Mouse (Mus musculus) frontal cortex, postnatal 36 days (tissue): Measurements from ENCODE around the gene Tex22.

Experiments
- DNase-seq, 2 experiments: peaks; one replicate each; pipeline ENCODE4 v3.0.0; 2022; ENCODE audit warnings: low spot score in 2 of 2

Tex22 gene

GRCm38 (mm10) chr12:113074329-113075062, at the start of gene Tex22:
Gene Tex22 (plus strand): TSS chr12:113074502.
- DNase-seq, result peak; percentile 84 to 91

GRCm38 (mm10) chr12:113026557-113026956, 47.7 kb upstream of the Tex22 start:
- no peak for DNase-seq

- no peak for DNase-seq
Observed at GRCm38 (mm10) chr12:113027495-113027894, 46.8 kb upstream of the Tex22 start.

GRCm38 (mm10) chr12:113028067-113028466, 46.2 kb upstream of the Tex22 start:
- DNase-seq, result no peak

DNA sequence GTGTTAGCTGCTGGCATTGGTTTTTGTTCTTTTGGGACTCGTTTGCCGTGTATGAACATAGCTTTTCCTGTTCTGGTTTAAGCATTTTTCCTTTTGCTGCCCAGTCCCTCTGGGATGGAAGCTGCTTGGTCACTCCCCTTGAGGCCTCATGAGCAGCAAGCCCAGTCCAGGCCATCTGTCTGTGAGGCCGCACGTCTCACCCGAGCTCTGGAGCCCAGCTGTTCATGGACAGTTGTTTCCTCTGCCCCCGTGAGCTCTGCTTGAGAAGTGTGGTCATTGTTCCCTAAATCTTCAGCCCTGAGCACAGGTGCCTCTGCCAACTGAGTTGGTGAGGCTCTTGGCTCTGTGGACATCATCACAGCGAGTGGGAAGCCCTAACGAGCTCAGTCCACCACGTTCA, 45.4 kb upstream of the Tex22 start:
- no peak for DNase-seq

DNA sequence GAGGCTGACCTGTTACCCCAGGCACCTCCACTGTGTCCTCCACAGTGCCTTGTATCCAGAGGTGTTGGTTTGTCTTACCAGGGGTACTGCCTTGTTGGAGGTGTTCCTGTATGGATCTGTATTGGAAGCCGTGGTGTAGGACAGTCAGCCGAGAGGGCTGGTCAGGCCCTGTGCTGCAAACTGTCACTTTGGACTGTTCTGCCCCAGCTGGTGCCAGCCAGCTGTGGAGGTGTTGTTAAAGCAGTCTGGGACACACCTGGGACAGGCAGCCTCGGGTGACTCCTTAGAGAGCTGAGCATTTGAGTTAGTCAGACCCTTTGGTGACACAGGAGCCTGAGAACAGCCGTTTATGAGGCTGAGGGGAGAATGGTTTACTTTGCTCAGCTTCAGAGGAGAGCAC, 44.3 kb upstream of the Tex22 start:
- no peak for DNase-seq

DNA sequence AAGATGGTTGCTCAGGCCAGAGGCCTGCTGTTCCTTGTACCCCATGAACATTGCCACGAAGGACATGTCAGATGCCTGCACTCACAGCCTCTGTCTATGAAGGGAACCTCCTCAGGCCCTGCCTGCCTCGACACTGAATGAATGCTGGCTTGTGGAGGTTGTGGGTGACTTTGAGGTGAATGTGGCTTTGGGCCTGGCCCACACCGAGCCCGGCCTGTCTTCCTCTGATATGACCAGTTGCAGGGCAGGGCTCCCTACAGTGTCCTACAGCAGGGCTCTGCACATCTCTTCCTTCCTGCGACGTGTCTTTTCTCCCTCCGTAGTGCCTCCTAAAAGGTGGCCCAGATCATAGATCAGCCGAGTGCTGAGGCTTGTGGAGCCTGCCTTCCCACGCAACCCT, 43.3 kb upstream of the Tex22 start:
- no peak for DNase-seq

DNA sequence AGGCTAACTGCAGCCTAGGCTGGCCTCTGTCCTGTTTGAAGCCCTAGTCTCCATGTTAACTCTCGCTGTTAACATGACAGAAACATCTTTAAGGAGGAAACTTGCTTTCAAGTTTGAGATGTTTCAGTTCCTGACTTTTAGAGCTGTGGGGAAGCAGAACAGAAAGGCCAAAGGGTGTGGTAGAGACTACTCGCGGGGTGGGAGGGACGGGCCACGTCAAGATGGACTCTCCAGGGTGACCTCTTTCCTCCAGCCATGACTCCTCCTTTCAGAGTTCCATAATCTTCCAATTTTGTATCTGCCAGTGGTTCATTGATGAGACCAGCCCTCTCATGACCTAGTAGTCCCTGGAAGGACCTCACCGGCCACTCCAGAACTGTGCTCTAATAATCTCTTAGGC, 42.9 kb upstream of the Tex22 start:
- no peak for DNase-seq

DNA sequence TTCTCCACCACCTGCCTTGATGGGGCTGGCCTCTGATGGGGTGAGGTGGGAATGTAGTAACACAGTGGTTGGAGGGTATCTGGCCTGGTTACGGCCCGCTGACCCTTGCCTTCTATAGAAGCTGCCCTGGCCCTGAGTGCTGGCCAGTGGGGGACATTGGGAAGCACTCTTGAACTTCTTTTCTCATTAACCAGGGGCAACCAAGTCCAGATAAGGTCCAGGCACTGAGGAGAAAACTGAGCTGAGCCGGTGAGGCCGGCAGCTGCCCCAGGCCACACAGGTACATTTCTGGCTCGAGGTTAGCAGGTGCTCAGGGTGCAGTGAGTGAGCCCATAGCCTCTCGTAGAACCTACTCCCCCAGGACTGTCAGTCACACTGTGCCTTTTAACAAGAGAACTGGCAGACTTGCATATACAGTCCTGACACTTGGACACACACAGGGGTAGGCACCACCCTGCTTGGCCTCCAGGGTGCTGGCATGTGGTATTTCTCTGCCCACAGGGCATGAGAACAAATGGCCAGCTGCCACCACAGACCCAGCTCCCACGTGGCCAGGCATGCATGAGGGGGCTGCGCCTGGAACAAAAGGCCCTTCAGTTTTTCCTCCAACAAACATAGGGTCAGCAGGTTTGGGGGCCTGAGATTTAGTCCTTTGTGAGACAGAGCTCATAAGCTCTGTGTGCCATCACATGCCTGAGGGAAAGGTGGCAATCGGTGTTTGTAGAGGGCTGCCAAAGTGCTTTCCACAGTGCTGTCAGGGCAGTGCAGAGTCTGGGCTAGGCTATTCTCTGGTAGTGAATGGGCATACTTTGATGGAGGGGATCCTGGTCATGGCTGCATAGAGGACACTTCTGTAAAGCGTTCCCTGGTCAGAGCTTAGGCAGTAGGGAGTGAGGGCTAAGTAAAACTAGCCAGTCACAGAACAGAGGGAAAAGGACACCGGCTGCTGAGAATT, 41.7 kb upstream of the Tex22 start:
- DNase-seq, result peak in 1 of 2 experiments; percentile 13

DNA sequence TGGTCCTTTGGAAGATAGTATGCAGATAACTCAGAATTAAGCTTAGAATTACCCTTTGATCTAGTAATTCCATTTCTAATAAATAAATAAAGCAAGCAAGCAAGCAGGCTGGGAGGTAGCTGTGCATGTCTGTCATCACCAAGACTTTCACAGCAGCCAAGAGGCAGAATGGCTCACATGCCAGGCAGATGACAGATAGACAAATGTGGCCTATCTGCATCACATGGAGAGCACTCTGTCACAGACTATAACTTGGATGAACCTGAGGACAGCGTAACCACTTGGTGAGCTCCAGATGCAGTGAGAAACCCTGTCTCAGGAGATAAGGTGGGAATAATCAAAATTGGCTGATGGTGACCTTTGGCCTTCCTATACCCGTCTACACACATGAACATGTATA, 39.2 kb upstream of the Tex22 start:
- no peak for DNase-seq

DNA sequence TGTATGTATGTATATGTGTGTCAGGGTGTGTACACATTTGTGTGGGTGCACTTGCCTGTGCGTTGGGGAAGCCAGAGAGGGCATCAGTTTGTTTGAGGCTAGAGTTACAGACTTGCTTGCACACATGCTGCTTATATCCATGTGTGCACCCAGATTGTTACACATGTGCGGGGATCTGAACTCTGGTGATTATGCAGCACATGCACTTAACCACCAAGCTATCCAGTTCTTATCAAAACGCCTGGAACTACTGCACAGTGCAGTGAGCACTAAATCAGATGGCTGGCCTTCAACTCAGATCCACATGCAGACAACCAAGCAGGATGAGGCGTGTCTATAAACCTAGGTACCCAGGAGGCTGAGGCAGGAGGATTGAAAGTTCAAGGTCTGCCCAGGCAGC, 37.3 kb upstream of the Tex22 start:
- no peak for DNase-seq

DNA sequence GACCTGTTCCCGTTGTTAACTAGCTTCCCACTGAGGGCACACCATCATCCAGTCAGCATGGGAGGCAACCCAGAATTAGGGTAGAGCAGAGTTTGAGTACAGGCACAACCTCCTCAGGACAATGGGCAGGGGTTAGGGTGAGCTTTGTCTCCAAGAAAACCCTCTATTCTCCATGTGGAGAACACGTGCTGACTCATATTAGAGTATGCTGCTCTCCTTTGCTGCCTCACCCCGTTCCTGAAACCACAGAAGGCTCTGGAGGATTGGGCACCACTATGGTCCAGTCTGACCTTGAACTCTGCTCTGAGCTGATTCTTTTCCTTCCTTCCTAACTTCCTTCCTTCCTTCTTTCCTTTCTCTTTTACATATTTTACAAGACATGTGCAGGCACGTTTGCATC, 35.9 kb upstream of the Tex22 start:
- no peak for DNase-seq

GRCm38 (mm10) chr12:113041481-113042439, 32.5 kb upstream of the Tex22 start:
- DNase-seq, result peak; percentile 63 to 77

GRCm38 (mm10) chr12:113042543-113042942, 31.8 kb upstream of the Tex22 start:
- no peak for DNase-seq

- DNase-seq, result peak in 1 of 2 experiments; percentile 34
Observed at GRCm38 (mm10) chr12:113044916-113045677, 29.2 kb upstream of the Tex22 start.

DNA sequence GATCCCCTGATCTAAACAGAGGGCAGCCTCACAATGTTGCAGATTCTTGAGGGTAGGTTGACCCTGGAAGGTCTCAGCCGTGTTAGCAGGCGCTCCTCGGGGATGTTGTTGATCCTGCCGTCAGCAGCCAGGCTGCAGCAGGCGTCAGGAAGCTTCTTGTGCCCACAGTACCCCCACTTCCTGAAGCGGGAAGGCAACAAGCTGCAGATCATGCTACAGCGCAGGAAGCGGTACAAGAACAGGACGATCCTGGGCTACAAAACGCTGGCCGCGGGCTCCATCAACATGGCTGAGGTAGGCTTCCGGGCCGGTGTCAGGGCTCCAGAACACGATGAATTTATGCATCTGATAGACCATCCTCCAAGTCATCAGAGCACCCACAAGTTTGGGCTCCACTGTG, 27.4 kb upstream of the Tex22 start:
- DNase-seq, result no peak

DNA sequence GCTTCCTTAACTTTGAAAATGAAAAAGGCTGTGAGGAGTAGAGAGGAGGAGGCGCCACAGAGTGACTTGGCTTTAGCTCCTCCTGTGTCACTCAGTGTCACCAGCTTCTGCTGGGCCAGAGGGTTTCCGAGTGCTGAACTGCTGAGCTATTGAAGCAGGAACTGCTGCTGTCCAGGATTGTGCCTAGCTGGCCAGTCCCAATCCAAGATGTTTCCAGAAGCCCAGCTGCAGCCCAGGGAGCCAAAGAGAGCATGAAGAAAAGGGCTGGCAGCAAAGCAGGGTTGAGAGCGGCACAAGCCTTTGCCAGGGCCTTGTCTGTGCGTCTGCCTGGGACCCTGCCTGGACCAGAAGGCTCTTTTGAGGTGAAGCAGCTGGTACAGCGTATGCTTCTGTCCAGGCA, 26.2 kb upstream of the Tex22 start:
- peak in 1 of 2 experiments; percentile 11 for DNase-seq

GRCm38 (mm10) chr12:113049836-113050235, 24.5 kb upstream of the Tex22 start:
- DNase-seq, result no peak

GRCm38 (mm10) chr12:113050671-113051070, 23.6 kb upstream of the Tex22 start:
- no peak for DNase-seq

GRCm38 (mm10) chr12:113051628-113052403, 22.5 kb upstream of the Tex22 start:
- no peak for DNase-seq
